In the genomic region with DNA sequence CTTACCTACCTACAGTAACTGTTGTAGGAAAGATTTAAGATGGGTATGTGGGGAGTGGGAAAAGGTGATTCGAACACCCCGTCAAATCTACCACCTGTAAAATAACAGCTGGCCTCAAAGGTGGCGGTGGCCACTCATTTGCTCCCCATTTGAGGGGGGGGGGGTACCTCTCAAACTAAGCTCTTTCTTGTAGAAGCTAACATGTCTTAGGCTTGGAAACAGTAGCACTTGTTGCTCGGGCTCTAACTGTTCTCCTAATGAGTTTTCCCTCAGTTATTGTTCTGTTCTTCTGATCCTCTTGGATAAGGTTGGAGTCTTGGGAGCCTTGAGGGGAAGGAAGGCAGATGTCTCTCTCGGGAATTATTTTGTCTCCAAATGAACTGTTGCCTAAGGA, we compare ENCODE assay signal across 8 mouse cellular contexts. TPM values are rescaled to one million over a fixed set of nuclear protein-coding genes. Genes with fewer than 3 reads are reported as not detected.
DNase-seq lines count a peak whose midpoint lies in the region; ATAC-seq and TF ChIP-seq lines count a peak whose summit lies in the region.

No protein-coding gene starts in this region.

- WGBS in kidney, embryonic 14.5 days: 3% methylated on average over 5 of the region's 5 CpGs
- 8% methylated on average over 5 of the region's 5 CpGs for WGBS in hindbrain, postnatal 0 days
- WGBS in neural tube, embryonic 11.5 days: 21% methylated on average over 5 of the region's 5 CpGs

- peaks cover 35% of the 10 kb centered on the region for H3K36me3 ChIP-seq in kidney, embryonic 14.5 days (ENCODE audit: control insufficient read depth, insufficient read depth, low read length)
- H3K36me3 ChIP-seq in hindbrain, postnatal 0 days (ENCODE audit: insufficient read depth, low read length): peaks cover 13% of the 10 kb centered on the region
- H3K36me3 ChIP-seq in neural tube, embryonic 11.5 days (ENCODE audit: control insufficient read depth, insufficient read depth, low read length): peaks cover 4% of the 10 kb centered on the region; the same call in 1 of the 2 replicates

- no peak for ATAC-seq in kidney, embryonic 14.5 days (ENCODE audit: low FRiP score, low TSS enrichment)
- ATAC-seq in hindbrain, postnatal 0 days: no peak
- ATAC-seq in neural tube, embryonic 11.5 days (ENCODE audit: insufficient read depth, low FRiP score, low TSS enrichment): no peak
- ATAC-seq in inflammation-experienced regulatory T-cells, adult 6 months: no peak

- no peaks in the 10 kb centered on the region for H3K9me3 ChIP-seq in kidney, embryonic 14.5 days (ENCODE audit: control insufficient read depth, low read length)
- no peaks in the 10 kb centered on the region for H3K9me3 ChIP-seq in hindbrain, postnatal 0 days (ENCODE audit: low read length)
- H3K9me3 ChIP-seq in neural tube, embryonic 11.5 days (ENCODE audit: control insufficient read depth, low read length): no peaks in the 10 kb centered on the region

- H3K27ac ChIP-seq in kidney, embryonic 14.5 days (ENCODE audit: low read depth, low read length): peak overlapping the region; percentile 81
- no peak overlapping the region for H3K27ac ChIP-seq in hindbrain, postnatal 0 days
- peak overlapping the region; percentile 17; the same call in 1 of the 2 replicates for H3K27ac ChIP-seq in neural tube, embryonic 11.5 days (ENCODE audit: low read depth, low read length)

- peak overlapping the region; percentile 62 for H3K9ac ChIP-seq in kidney, embryonic 14.5 days (ENCODE audit: low read depth, low read length)
- peak overlapping the region; percentile 38; the same call in 1 of the 2 replicates for H3K9ac ChIP-seq in hindbrain, postnatal 0 days (replicated peaks; ENCODE audit: low read length)
- peak overlapping the region; percentile 56 for H3K9ac ChIP-seq in neural tube, embryonic 11.5 days (ENCODE audit: low read length)

- no peak for TF ChIP-seq POLR2A in brain, embryonic 14.5 days (IDR thresholded peaks at IDR 0.05; ENCODE audit: borderline replicate concordance, extremely low read depth, insufficient read depth, insufficient read length, poor library complexity, severe bottlenecking)

- DNase-seq in kidney, postnatal 36 days: no peak
- DNase-seq in brain, embryonic 14.5 days (ENCODE audit: low read depth): peak; percentile 19
- DNase-seq in hindbrain, postnatal 0 days (ENCODE audit: low spot score): no peak
- DNase-seq in neural tube, embryonic 11.5 days (ENCODE audit: low spot score): peak; percentile 16
- DNase-seq in ovary, adult 18-20 months (ENCODE audit: low spot score): no peak
- no peak for DNase-seq in layer of hippocampus, postnatal 14 days (ENCODE audit: low spot score in 2 of 2)

- H3K4me3 ChIP-seq in kidney, embryonic 14.5 days (ENCODE audit: low read length): peak overlapping the region; percentile 50
- peak overlapping the region; percentile 42 for H3K4me3 ChIP-seq in hindbrain, postnatal 0 days (ENCODE audit: low read length)
- H3K4me3 ChIP-seq in neural tube, embryonic 11.5 days (ENCODE audit: low read depth, low read length): peak overlapping the region; percentile 40

- H3K4me1 ChIP-seq in kidney, embryonic 14.5 days (ENCODE audit: control insufficient read depth, insufficient read depth, low read length): peaks cover 4% of the 10 kb centered on the region; the same call in 1 of the 2 replicates
- no peaks in the 10 kb centered on the region for H3K4me1 ChIP-seq in hindbrain, postnatal 0 days (ENCODE audit: insufficient read depth, low read length)
- H3K4me1 ChIP-seq in neural tube, embryonic 11.5 days (ENCODE audit: control insufficient read depth, insufficient read depth, low read length): peaks cover 5% of the 10 kb centered on the region; the same call in 1 of the 2 replicates

- H3K27me3 ChIP-seq in kidney, embryonic 14.5 days (ENCODE audit: control insufficient read depth, insufficient read depth, low read length): no peaks in the 10 kb centered on the region
- no peaks in the 10 kb centered on the region for H3K27me3 ChIP-seq in hindbrain, postnatal 0 days (ENCODE audit: insufficient read depth, low read length)
- no peaks in the 10 kb centered on the region for H3K27me3 ChIP-seq in neural tube, embryonic 11.5 days (ENCODE audit: control insufficient read depth, insufficient read depth, low read length)

- H3K4me2 ChIP-seq in kidney, embryonic 14.5 days (replicated peaks; ENCODE audit: low read depth, low read length): peak overlapping the region; percentile 51
- H3K4me2 ChIP-seq in hindbrain, postnatal 0 days (ENCODE audit: low read depth, low read length): peak overlapping the region; percentile 60
- peak overlapping the region; percentile 64 for H3K4me2 ChIP-seq in neural tube, embryonic 11.5 days (ENCODE audit: low read depth)

- no peak for TF ChIP-seq CTCF in brain, embryonic 14.5 days (IDR thresholded peaks at IDR 0.05; ENCODE audit: borderline replicate concordance, extremely low read depth, insufficient read depth, insufficient read length)
- no peak for TF ChIP-seq CTCF in hindbrain, postnatal 0 days (IDR thresholded peaks at IDR 0.05; ENCODE audit: low read depth)

RNA-seq across cellular contexts. Expression of a gene that starts 23.4 kb away (rescaled TPM):
- 29.3 and 39.0 TPM in 2 replicates for polyA plus RNA-seq in kidney, embryonic 14.5 days (2014; fragmentation: Nextera tagmentation; extraction: Ambion mirVana)
- polyA plus RNA-seq in brain, embryonic 14.5 days (2012; rRNA removed): 20.5 and 23.6 TPM in 2 replicates
- total RNA-seq in hindbrain, postnatal 0 days (2014; rRNA removed): 6.5 and 10.5 TPM in 2 replicates
- polyA plus RNA-seq in hindbrain, postnatal 0 days (2015; fragmentation: Nextera tagmentation; extraction: Ambion mirVana): 9.0 and 10.7 TPM in 2 replicates
- polyA plus RNA-seq in neural tube, embryonic 11.5 days (2014; fragmentation: Nextera tagmentation; extraction: Ambion mirVana): 21.9 and 24.3 TPM in 2 replicates
- polyA plus RNA-seq in inflammation-experienced regulatory T-cells, adult 6 months (2017; shearing (Covaris generic)): 100 to 1,000 TPM; 157 to 202 (median 161) TPM
- 10 to 100 TPM; 10.5 to 12.4 TPM for total RNA-seq in layer of hippocampus, postnatal 14 days (2021)

RNA-seq across cellular contexts. Expression of a gene that starts 31.3 kb away (rescaled TPM):
- polyA plus RNA-seq in kidney, embryonic 14.5 days (2014; fragmentation: Nextera tagmentation; extraction: Ambion mirVana): 0.24 TPM in 1 of 2 replicates, not detected in the other
- 0.71 TPM in 2 replicates for polyA plus RNA-seq in brain, embryonic 14.5 days (2012; rRNA removed)
- 0.29 TPM in 1 of 2 replicates, not detected in the other for total RNA-seq in hindbrain, postnatal 0 days (2014; rRNA removed)
- 0.30 and 0.48 TPM in 2 replicates for polyA plus RNA-seq in hindbrain, postnatal 0 days (2015; fragmentation: Nextera tagmentation; extraction: Ambion mirVana)
- 0.18 TPM in 1 of 2 replicates, not detected in the other for polyA plus RNA-seq in neural tube, embryonic 11.5 days (2014; fragmentation: Nextera tagmentation; extraction: Ambion mirVana)
- 1 to 10 TPM in 1 of 3 experiments, under 1 TPM in 2; 0.49 to 1.7 (median 0.63) TPM for polyA plus RNA-seq in inflammation-experienced regulatory T-cells, adult 6 months (2017; shearing (Covaris generic))
- total RNA-seq in layer of hippocampus, postnatal 14 days (2021): under 1 TPM; 0.21 to 0.52 TPM

Comparison
In these comparisons a context has a peak if more than half of its experiments do, and no peak if none do; other contexts are left out.
1. DNase-seq: peak in brain, embryonic 14.5 days (single experiment) and neural tube, embryonic 11.5 days (single experiment); none in kidney, postnatal 36 days (0 of 2), hindbrain, postnatal 0 days (single experiment), ovary, adult 18-20 months (single experiment) and layer of hippocampus, postnatal 14 days (0 of 2).
2. Peak in every context shown above with its lines, with median percentiles within 50 percentile points of each other: H3K4me2 ChIP-seq, H3K4me3 ChIP-seq and H3K9ac ChIP-seq.